Mouse (Mus musculus): ENCODE results near the gene Epb41l1.

Gene Epb41l1

DNA sequence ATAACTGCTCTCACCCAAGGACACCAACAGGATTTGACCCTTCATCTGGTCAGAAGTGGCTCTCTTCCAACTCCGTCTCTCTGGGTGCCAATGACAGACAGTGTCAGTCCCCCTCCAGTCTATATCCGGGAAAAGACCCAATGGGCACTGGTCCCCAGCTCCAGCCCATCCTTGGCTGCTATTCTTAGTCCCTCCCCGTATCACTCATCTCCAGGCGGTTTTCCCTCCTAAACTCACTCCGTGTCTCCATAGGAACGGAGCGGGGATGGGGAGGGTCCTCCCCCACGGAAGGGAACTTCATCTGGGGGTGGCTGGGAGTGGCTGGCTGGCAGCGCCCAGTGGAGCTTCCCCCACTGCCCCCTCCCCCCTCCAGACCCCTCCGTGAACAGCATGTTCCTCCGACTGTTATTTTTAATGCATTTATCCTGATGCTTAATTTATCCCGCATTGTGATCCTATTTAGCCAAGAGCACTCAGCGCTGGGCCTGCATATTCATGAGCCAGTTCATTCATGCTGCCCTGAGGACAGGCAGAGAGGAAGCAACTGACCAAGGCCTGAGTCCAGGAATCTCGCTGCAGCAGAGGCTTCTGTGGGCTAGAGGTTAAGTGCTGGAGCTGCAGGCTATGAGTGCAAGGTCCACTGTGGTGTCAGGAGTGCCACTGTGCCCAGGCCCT is 164.2 kb downstream of the Epb41l1 start:
- DNase-seq (ENCODE audit: extremely low read depth, low read depth, low spot score), result no peak

DNA sequence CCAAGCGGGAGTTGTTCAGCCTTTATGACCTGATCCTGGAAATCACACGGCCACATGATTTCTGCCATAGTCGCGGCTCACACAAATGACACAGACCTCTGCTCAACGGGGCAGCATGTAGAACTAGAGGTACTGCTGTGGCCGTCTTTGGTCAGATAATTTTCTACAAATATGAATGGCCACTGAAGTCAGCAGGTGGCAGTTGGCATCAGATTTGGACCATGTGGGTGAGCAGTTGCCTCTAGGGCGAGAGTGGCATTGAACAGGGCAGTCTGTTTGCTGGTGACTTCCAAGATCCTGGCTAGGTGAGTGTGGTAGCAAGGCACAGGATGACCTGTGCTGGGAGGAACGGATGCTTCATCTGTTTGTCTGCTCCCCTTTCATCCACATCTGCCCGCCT is 168.8 kb downstream of the Epb41l1 start:
- no peak for DNase-seq (ENCODE audit: extremely low read depth, low read depth, low spot score)
